Mouse (Mus musculus) natural killer cell, adult 2 months (primary cell): ENCODE results near the gene Kars.

Experiments
- DNase-seq, 2 experiments: peaks; one replicate each; pipeline ENCODE4 v3.0.0; 2022; ENCODE audit warnings: low spot score in 2 of 2

Kars gene

DNA sequence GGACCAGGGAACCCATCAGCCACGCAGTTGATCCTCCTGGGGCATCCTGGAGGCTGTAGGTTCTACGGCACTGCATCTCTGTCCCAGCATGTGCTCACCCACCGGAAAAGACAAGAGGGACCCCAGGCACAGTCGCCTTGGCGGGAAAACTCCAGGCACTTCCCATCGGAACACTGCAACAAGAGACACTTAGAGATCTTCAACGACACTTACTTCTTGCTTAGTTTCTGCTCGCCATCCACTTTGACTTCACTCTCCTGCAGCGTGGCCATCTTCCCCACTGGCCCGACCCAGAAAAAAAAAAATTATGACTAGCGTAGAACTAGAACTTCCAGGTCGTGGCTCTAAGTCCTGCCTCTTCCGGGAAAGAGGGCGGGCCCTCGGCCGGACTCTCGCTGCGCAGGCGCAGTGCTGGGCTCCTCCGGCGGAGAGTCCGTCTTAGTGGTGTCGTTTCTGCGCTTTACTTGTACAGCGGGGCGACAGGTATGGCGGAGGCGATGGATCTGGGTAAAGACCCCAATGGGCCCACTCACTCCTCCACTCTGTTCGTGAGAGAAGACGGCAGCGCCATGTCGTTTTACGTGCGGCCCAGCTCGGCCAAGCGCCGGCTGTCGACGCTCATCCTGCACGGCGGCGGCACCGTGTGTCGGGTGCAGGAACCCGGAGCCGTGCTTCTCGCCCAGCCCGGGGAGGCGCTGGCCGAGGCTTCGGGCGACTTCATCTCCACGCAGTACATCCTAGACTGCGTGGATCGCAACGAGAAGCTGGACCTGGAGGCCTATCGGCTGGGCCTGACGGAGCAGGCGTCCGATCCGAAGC lies at the start of gene Kars, which contains the start of gene Terf2ip:
Gene Kars (minus strand): TSS at position 327 of the 819 bp plus-strand sequence.
Gene Terf2ip (plus strand): TSS at position 402 of the 819 bp plus-strand sequence.
- peak; percentile 88 to 90 for DNase-seq

DNA sequence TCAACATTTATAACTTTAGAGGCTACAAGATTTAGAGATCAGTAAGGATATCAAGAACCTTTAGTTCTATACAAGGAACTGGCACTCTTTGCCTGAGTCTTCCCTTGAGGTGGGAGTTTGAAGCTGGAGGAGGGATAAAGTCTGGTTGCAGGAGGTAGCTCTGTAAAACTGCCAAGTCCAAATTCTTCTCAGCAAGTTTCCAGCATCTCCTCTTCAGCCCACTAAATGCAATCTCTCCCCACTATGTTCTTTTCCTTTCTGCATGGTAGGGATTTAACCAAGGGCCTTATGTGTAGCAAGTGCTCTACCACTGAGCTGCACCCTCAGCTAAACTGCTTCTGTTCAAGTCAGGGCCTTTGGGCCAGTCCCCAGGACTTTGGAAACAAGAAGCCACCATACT lies 43.3 kb upstream of the Kars start:
- DNase-seq: no peak

DNA sequence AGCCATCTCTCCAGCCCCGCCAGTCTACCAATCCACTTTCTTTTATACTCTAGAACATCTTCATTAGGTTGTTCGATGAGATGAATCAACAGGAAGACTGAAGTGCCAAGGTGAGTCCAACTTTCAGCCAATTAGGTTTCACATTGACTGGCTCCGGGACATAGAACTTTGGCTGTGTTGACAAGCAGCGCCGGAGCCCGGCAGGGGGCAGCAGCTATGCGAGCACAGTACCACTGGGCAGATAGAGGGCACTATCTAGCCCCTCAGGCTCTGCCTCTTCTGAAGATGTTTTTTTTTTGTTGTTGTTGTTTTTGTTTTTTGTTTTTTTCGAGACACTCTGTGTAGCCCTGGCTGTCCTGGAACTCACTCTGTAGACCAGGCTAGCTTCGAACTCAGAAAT lies 40.4 kb upstream of the Kars start:
- no peak for DNase-seq

DNA sequence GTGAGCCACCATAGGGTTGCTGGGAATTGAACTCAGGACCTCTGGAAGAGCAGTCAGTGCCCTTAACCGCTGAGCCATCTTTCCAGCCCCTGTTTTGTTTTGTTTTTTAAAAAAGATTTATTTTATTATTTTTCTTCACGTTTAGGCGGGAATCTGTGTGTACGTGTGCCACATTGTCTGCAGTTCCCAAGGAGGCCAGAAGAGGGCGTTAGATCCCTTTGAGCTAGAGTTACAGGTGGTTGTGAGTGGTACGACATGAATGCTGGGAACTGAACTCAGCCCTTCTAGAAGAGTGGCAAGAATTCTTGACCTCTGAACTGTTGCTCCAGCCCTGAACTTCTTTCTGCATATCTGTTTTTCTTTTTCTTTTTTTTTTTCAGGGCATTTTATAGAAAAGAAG lies 38.9 kb upstream of the Kars start:
- no peak for DNase-seq

DNA sequence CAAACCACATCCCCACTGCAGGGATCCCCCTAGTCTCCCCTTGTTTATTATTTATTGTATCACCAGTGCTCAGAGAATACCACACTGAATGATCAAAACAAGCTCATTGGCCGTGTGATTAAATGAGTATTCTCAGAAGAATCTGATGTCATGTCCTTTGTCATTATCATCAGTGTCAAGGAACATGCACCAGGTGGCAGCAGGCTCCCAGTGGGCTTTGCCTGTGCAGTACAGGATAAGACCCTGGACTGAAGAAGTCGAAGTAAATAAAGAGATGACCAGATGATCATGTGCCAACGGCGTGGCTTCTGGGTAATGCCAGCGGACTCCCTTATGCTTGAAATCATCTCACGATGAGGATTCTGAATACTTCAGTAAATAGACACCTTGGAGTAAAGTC lies 37.2 kb upstream of the Kars start:
- no peak for DNase-seq

DNA sequence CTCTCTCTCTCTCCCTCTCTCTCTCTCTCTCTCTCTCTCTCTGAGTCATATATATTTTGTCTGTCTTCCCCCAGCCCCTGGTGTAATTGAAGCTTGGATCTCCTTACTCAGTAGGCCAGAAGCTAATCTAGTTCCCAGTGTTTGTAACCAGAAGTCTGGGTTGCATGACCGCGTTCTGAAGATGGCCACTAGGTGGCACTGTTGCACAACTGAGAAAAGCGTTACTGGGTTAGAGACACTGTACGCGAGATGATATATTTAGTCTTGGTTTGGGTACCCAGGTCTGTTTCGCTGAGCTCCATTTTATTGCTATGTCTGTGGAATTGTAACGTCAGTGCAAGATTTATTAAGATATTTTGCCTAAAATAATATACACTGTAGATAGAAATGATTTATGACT lies 34.8 kb upstream of the Kars start:
- DNase-seq: peak; percentile 33 to 64

DNA sequence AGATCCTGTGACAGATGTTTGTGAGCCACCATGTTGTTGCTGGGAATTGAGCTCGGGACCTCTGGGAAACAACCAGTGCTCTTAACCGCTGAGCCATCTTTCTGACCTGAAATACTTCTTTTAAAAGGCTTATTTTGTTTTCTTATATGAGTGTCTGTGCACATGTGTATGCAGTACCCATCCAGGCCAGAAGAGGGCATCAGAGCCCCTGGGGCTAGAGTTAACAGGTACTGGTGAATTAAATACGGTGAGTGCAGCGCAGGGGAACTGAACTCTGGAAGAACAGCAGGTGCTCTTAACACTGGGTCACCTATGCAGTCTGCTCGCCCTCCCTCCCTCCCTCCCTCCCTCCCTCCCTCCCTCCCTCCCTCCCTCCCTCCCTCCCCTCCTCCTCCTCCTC lies 34.1 kb upstream of the Kars start:
- no peak for DNase-seq

DNA sequence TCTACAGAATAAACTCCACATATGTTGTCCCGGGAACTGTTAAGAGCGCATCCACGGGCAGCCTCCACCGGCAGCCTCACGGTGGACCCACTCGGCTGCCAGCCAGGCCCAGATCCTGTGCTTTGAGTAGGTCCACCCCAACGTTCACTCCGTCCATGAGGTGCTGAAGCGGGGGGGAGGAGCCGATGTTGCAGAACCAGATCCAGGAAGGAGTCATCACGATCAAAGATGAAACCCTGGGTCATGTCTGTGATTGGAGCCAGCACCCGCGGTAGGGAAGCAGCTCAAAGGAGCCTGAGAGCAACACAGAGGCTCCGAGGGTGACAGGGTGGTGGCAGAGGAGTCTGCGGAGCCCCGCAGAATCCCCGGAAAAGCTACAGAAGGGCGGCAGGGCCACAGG lies 26.4 kb upstream of the Kars start:
- no peak for DNase-seq

DNA sequence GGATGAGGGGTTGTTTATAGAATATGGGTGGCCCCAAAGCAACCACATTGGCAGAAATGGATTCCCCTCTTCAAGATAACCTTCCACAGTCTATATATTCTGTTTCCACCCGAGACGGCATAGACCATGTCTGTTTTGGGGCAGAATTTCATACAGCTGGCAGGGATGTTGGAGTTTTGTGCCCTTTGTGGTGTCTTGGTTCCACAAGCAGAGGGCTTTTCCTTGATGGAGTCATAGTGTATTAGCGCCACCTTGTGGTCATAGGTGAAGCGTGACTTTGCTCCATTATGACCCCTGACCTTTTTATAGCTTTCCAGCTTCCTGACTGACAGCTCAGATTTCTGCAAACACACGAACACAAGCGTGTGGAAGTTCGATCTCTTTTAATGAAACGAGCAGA lies 23.5 kb upstream of the Kars start:
- peak; percentile 6 to 42 for DNase-seq

DNA sequence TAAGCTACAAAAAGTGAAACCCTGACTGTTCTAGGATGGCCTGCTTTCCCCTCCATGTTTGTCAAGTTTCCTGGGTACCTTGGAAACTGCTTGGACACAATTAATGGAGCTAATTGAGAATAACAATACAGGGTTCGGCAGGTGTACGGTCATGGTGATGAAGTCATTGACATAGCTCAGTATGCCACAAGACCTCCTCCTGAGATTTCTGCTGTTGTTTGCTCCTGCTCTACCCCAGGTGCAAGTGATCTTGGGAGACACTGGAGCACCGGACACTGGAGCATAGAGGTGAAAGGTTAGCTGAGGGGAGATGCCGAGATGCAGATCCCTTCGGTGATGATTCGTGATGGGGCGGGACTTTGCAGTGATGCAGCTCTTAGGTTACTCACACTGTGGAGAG lies 21.9 kb upstream of the Kars start:
- no peak for DNase-seq

DNA sequence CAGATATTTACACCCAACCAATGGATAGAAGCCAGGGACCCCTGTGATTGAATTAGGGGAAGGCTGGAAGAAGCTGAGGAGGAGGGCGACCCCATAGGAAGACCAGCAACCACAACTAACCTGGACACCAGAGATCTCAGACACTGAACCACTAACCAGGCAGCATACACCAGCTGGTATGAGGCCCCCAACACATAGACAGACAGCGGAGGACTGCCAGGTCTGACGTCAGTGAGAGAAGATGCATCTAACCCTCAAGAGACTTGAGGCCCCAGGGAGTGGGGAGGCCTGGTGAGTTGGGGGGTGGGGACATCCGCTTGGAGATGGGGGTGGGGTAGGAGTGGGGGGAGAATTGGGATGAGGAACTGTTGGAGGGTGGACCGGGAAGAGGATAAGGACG lies 19.5 kb upstream of the Kars start:
- no peak for DNase-seq

DNA sequence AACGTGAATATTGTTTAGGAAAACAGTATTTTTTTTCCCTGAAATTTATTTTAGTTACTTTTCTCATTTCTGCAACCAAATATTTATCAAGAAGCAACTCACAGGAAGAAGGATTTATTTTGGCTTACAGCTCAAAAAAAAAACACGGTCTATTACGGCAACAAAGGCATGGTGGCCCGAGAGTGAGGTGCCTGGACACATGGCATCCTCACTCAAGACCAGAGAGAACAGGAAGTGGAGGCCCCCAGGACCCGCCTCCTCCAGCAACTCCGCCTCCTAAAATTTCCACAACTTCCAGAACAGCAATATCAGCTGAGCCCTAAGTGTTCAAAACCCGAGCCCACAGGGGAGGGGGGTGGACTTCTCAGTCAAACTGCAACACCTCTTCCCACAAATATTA lies 18.3 kb upstream of the Kars start:
- no peak for DNase-seq

DNA sequence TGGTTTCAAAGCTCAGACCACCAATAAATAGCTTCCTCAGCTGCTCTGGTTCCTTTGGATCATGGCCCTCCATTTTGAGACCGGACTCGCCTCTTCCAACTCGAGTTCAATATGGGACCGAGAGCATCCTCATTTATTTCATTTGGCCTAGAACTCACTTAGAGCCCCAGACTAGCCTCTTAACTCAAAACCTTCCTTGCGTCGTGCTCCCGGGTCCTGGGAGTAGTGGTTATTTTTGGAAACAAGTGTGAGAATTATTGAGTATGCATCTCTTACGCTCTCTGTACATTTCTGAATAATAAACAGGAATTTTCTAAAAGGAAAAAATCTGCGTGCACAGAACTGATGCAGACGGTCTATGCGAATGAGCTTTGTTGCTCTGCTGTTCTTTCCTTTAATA lies 3.8 kb upstream of the Kars start, which contains the start of gene Gm6793:
Gene Gm6793 (minus strand): TSS at position 101 of the 400 bp plus-strand sequence.
- DNase-seq: no peak

DNA sequence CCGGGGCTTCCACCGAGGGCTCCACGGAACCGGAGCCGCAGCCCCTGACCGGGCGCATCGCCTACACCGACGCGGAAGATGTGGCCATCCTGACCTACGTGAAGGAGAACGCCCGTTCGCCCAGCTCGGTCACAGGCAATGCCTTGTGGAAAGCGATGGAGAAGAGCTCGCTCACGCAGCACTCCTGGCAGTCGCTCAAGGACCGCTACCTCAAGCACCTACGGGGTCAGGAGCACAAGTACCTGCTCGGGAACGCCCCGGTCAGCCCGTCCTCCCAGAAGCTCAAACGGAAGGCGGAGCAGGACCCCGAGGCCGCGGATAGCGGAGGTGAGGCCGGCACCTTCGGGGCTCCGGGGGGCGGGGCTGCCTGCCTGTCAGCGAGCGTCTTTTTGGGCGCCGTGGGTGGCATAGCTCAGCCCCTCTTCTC lies 706 bp upstream of the Kars start:
- DNase-seq: peak; percentile 7 to 33

DNA sequence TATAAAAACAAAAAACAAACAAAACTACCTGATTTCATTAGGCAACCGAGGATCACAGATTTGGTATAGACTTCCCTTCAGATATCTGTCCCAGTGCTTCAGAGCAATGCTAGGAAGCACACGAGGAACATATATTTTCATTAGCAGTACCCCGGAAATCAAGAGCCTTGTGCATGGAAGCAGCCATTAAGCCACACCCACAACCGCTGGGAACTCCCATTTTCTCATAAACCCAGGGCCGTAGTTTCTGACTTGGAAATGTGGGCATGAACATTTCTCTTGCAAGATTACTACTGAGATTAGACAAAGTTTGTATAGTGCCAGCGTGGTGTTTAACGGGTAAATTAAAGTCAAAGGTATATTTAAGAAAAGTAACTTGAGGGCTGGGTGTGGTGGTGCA lies 1.6 kb downstream of the Kars start:
- DNase-seq: no peak

DNA sequence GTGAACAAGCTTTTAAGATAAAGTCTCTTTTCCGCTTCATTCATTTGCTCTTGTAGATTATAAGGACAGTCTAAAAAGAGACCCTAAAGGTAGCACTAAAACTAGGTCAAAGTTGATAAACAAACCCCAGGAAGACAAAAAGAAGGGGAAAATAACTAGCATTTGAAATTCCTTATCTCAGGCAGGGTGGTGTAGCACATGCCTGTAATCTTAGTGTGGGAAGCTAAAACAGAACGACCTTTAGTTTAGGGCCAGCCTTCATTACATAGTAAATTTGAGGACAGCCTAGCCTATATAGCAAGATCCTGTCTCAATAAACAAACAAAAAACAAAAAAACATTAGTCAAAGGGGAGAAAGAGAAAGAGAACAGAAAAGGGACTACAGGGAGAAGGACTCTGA lies 3.5 kb downstream of the Kars start:
- no peak for DNase-seq

DNA sequence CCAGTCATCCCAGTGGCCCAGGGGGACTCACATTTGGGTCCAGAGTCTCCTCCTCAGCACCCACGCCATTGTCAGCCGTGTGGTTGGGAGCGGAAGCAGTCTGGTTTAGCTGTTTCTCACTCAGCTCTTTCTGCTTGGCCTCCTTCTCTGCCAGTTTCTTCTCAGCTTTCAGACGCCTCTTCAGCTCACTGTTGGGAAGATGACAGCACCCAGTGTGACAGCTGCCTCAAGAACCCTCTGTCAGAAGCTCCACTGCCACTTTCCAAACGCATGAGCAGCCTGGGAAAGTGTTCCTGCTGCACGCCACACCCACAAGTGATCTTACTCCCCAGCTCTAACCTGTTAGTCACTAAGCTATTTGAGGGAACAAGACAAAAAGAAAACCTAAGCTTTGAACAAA lies 5.5 kb downstream of the Kars start:
- DNase-seq: no peak

DNA sequence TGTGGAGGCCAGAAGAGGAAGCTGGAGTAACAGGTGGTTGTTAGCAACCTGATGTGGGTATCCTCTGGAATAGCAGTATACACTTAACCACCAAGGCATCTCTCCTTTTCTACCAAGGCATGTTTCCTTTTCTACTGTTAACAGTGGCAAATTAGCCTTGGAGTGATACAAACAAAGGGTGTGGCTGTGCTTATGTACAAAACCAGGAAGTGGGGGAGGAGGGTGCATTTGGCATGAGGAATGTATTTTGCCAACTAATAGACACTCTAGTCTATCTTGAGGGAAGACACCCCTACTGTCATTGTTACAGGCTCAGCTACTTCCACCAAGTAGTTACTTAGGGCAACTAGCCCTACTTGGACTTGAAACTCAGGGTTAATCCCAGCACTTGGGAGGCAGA lies 6.4 kb downstream of the Kars start:
- no peak for DNase-seq

DNA sequence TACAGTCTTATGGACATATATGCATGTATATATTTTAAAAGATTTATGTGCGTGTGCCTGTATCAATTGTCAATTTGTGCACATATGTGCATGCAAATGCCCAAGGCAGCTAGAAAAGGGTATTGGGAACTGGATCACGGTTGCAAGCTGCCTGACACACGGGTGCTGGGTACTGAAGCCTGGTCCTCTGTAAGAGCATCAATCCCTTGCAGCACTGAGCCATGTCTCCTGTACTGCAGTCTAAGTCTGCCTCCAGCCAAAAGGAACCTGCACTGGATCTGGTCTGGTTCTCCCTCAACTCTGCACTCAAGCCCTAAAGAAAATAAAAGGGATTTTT lies 18.5 kb downstream of the Kars start:
- DNase-seq: no peak

DNA sequence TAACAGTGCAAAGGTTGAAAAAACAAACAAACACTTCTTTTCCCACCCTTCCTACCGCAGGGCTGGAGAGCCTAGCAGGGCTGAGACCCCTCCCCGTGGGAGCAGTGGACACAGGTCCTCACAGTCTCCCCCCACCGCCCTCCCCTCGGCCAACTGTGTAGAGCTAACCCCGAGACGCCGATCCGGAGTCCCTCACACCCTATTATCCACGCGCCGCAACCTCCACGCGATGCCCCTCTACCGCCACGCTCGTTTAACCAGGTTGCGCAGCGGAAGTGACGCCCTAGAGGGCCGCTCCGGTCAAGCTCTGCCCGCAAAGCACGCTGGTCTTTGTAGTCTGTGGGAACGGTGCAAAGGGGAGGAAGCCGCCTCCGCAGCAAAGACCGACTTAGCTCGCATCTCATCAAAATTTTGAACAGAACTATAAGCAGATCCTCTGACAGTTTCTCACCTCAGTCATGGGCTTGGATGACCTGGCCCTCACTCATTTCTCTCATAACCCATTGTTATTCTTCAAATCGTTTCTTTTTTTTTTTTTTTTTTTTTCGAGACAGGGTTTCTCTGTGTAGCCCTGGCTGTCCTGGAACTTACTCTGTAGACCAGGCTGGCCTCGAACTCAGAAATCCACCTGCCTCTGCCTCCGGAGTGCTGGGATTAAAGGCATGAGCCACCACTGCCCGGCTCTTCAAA lies 19.0 kb downstream of the Kars start, which contains the start of gene Adat1:
Gene Adat1 (minus strand): TSS at position 290 of the 690 bp plus-strand sequence.
- DNase-seq: peak; percentile 69 to 78

DNA sequence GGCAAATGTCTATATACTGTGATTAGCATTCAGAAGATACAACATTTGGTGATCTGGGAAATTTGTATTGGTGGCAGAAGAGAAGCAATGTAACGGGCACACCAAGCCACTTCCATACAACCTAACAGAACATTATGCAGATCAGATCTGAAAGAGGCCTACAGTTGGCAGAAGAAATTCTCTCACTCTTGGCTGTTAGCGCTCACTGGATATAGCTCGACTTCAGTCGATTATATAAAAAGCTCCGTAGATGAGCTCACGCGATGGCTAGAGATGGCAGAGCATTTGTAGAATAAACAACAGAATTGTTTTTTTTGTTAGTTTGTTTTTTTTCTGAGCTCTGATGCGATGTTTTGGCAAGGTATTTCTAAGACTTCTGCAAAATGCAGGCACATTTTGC lies 19.8 kb downstream of the Kars start:
- DNase-seq: no peak

DNA sequence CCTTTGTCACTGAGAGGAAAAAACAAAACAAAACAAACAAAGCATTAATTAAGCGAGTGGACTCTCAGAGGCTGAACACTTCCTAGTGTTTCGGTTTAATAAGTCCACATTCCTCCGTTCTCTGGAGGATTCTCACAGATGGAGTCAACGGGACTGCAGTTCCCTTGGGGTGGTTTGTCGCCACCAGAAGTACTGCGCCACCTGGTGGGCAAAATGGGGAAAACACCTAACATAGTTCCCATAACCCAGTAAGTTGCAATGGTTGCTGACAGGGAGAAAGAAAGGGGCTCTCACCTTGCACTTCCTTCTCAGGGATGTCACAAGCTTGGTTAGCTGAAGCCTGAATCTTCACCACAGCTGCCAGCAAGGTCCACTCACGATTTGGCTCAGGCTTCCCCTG lies 21.2 kb downstream of the Kars start:
- DNase-seq: peak; percentile 58 to 73

DNA sequence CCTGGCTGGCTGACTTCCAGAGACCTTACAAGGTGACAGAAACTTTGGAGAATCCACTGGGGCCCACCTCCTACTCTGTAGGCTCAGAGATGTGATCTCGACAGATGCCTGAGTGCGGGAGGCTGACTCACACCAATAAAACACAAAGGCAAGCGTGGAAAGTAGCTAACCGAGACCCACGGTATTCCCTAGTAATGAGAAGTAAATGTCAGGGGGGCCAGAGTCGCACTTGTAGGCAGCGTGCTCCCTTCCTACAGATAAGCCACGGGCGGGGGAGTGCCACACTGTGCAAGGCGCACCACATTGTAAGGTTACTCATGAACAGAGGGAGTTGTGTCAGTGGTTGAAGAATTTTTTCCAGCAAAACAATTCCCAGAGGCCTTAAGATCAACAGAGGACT lies 26.6 kb downstream of the Kars start:
- DNase-seq: no peak
